Mouse (Mus musculus): ENCODE data around the gene Rmdn3.

Rmdn3 gene

DNA sequence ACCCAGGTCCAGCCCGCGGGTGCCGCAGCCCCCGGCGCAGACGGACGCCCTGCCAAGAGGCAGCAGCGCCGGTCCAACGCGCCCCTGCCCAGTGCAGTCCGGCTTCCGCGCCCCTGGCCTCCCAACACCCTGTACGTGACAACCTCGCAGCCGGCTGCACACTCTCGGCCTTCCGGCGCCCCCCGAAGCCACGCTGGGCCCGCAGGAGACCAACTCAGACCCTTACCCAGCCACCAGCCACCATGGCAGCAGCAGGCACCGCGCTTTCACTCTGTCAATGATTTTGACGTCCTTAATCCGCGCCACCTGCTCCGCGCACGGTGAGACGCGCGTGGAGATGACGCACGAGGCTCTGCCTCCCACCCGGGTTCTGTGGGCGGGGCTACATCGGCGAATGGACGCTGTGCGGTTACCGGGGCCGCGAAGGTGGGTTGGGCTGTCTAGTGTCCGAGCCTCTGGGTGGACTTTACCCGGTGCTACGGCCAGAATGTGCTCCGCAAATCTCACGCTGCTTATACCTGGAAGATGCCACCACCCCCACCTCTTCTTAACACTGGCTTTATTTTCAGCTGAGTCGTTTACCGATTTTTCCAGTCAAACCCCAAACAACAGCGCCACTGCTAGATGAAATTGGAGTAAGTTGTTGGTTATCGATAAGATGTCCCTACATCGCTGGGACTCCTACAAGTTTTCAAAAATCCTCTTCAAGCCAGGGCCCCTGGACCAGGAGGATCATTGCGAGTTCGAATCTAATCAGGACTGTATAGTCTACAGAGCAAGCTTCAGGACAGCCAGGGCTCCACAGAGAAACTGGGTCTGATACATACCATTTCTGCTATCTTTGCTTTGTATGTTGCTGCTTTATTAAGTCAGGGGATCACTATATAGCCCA is at the start of gene Rmdn3:
Gene Rmdn3 (minus strand): TSS at position 354 of the 892 bp plus-strand sequence.
- peak; percentile 88 to 95 for DNase-seq (ENCODE audit: low spot score in 2 of 2)

DNA sequence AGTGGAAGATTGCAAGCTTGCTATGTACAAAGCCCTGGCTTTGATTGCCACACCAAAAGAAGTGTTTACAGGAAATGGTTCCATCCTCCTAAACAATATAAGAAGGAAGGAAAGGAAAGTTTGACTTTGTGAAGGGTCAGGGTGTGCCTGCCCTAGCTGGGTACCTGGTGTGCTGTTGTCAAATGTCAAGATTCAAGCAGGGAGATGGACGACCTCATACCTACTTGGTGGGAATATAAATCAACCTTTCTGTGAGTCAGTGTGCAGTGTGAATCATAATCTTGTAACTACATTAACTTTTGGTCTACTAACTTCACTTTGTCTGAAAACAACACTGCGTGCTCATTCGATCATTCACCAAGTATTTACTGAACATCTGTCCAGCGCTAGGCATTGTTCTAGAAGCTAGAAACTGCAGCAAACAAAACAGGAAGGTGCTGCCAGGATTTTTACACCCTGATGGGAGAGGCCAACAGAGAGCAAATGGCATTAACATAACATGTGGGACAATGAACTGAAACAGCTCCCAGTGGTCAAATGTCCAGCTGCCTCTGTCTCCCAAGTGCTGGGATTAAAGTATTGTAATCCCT is 47.1 kb upstream of the Rmdn3 start:
- no peak for DNase-seq (ENCODE audit: low spot score in 2 of 2)

DNA sequence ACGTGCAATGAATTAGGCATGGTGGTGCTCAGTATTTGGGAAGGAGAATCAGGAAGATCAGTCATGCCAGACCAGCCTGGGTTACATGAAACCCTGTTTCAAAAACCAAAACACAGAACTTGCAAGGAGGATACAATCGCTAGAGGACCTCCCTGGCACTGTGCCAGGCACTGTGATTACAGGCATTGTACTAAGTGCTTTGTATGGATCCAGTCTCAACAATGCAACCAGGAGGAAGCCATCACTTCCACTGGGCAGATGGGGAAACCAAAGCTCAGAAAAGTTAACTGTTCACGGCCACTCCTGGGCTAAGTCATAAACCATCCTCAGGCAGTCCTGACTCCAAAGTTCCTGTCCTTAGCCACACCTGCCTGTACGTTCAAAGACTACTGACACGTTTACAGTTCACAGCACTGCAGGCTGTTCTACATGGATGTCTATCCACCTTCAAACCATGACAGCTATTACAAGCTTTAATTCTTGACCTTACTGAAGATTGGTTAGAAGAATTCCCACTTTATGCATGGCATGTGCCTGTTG is 46.1 kb upstream of the Rmdn3 start:
- DNase-seq (ENCODE audit: low spot score in 2 of 2), result no peak

DNA sequence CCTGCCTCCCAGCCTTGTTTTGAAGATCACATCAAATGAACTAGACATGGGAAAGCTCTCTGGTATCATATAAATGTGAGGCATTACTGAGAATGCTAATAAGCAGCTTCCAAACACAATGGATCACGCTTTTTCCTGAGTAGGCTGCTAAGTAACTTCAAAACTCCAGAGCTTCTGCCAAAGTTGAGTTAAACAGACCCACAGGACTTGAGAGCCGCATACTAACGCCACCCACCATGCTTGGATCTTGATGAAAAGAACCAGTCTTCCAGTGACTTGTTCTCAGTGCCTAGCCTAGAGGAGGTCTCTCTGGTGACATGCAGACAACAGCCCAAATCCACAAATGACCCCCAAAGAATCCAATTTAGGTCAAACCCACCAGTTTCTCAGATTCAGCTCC is 42.1 kb upstream of the Rmdn3 start:
- DNase-seq (ENCODE audit: low spot score in 2 of 2), result no peak

DNA sequence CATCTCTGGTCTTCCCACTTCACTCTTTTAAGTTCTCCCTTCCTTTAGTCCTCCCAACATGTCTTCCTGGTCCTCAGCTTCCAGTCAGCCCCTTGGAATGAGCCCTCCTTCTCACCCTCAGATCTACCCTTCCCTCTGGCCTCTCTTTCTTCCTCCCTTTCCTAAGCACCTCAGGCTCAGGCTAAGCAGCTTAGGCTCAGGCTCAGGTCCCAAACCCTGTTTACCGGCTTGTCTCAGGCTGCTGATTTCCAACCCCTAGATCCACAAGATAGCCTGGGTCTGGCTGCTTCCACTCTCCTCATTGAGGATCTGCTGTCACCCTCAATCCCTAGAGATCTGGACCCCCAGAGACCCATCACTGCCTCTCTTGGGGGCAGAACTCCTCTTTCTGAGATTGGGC is 41.2 kb upstream of the Rmdn3 start:
- no peak for DNase-seq (ENCODE audit: low spot score in 2 of 2)

DNA sequence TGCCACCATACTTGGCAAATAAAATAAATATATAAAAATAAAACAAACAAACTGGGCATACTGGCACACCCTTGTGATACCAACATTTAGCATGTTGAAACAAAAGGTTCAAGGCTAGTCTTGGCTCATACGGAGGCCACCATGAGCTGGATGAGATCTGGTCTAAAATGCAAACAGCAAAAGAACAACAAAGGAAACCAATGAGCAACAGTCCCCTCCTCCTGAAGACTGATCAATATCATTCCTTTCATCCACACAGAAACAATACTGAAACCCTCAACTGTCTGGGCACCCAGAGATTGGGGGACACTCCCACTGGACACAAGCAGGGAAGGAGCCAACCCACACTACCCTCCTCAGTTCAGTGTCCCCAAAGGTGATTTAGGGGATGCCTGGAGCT is 40.7 kb upstream of the Rmdn3 start:
- DNase-seq (ENCODE audit: low spot score in 2 of 2), result no peak

DNA sequence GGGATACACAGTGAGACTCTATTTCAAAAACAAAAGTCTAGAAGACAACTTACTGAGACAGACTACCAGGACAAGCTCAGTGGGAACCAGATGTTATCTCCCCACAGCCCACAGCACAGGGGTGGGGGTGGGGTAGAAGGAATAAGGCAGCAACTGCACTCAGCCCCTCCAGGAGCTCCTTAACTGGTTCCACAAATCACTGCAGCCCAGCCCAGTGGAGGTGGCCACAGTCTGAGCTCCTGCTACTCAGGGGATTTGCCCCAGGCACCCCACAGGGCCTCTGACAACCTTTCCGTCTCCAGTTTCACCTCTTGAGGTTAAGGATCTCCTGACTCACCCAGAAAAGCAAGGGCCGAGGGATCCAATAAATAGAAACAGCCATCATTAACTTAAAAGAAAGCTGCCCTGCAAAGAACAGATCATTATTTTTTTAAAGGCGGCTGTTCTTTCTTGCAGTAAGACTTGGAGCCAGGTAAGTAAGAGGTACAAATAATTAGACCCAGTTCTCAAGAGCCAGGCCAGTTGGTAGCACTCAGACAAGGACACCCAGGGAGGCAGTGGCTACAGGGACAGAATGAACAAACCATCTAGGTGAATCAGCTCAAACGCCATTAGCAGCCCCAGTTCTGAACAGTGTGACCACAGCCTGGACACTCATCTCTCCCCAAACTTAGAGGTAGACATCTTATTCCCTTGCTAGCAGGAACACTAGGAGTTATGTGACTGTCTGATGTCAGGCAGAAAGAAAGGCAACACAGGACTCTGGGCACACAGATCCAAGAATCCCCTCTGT is 39.7 kb upstream of the Rmdn3 start:
- no peak for DNase-seq (ENCODE audit: low spot score in 2 of 2)

DNA sequence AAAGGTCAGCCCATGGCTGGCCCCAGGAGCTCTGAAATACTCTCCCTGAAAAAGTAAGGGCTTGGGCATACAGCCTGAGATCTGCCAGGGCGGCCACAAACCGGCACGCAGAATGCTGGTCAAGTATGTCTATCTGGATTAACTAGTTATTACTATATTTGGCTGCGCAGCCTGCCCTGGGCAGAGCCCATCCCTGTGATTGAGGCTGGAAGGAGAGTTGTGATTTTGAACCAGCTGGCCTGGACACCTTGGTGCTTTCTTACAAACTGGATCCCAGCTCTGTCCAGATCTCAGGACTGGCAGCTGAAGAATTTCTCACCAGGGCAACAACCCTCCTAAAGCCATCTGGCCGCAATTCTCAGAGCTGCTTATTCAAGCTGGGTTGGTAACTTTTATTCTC is 37.3 kb upstream of the Rmdn3 start:
- DNase-seq (ENCODE audit: low spot score in 2 of 2), result no peak

DNA sequence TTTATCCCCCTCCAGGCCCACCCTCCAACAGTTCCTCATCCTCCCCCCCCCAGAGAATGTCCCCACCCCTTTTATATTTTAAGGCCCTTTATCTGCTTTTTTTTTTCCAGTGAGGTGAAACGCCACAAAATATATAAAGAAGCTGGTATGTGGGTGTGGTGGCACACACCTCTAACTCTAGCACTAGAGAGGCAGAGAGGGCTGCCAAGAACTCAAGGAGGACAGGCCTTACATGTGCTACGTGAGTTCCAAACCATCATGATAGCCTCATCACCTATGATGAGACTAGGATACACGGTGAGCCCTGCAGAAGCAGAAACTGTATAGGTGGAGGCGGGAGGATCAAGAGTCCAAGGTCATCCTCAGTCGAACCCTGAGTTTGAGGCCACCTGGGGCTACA is 34.1 kb upstream of the Rmdn3 start:
- no peak for DNase-seq (ENCODE audit: low spot score in 2 of 2)

DNA sequence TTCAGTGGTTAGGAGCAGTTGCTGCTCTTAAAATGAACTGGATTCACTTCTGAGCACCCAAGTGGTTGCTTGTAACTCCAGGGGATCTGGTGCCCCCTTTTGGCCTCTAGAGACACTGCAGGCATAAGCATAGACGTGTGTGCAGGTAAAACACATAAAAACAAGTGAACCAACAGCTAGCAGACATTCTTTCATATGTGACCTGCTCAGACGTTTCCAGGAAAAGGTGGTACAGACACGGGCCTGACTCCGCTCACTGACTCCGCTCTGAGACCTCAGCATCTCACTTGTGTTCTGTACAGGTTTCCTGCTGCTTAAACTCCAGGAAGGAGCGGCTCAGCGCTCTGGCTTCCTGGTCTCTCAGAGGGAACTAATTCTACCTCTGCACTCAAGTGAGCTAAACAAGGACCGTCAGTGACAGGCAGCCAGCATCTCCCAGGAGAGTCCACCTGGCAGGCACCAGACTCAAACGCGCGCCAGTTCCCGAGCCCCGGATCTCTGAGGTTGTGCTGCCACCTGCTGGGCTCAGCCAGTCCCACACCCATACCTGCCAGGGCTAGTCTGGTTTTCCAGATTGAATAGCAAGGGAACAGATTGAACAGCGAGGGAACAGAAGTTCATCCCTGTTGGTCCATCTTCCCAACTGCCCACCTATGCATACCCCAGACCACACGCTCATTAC is 32.3 kb upstream of the Rmdn3 start:
- peak; percentile 79 to 86 for DNase-seq (ENCODE audit: low spot score in 2 of 2)

DNA sequence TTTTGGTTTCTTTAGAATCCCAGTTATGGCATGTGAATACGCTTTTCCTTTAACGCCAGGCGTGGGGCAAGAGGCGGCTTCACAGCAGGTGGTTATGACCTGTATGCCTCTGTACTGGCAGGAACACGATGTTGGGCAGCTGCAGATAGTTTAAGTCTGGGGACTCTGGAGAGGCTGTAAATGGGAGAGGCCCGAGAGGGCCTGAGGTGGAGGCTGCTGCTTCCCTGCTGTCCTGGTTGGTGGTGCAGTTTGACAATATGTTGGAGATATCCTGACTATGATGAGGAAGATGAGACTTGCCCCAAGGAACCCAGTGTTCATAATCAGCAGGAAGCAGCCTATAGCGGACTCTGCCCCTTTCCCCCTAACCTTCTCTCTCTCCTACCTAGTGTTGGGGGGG is 26.1 kb upstream of the Rmdn3 start:
- DNase-seq (ENCODE audit: low spot score in 2 of 2), result no peak

DNA sequence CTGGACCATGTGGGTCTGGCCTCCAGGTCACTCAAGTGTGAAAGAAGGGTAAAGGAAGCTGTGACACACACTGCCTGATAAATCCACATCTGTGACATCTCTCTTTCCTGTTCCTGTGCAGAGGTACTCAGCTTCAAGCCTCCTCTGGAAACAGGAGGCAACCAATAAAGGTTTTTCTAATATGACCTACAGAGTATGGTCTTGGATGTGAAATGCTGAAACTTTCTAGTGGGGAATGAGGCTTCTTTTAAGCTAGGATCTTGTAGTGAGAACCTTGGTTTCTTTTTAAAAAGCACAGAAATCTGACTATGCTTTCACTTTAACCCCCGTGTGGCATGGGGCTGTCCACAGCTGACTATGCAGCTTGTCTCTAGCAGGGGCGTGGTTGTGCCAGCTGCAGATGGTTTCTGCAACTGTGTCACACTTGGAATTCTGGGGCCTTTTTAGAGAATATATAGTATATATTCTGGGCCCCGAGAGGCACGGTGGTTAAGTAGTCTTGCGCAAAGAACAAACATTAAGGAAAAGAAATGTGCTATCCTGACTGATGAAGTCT is 20.6 kb upstream of the Rmdn3 start:
- no peak for DNase-seq (ENCODE audit: low spot score in 2 of 2)

DNA sequence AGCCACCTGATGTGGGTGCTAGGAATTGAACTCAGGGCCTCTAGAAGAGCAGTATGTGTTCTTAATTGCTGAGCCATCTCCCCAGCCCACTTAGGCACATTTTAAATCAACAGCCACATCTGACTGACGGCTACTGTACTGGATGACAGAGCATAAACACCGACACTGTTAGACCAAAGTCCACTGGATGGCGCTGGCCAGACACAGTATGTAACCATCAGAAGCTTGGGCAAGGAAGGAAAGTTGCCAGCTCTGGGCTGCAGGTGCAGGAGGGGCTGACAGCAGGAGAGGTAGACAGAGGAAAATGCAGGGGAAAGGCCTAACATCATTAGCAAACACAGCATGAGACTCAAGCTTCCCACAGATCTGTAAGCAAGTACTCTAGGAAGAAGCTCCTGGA is 19.9 kb upstream of the Rmdn3 start:
- no peak for DNase-seq (ENCODE audit: low spot score in 2 of 2)

DNA sequence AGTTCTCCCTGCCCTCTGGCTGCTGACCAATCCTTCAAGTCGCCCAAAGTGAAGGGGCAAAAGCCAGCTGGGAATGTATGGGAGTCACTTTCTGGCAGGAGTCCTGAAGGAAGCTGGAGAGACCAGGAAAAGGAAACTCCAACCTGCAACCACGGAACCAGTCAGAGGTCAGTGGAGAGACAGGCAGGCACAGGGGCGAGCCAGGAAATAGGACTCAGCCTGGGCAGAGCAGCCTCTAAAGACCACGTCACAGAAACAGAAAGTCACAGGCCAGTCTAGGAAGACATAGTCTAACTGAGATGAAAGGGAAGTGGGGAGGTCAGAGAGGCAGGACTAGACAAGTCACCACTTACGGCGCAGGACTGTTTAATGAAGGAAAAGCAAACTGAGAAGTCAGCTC is 18.8 kb upstream of the Rmdn3 start:
- no peak for DNase-seq (ENCODE audit: low spot score in 2 of 2)

DNA sequence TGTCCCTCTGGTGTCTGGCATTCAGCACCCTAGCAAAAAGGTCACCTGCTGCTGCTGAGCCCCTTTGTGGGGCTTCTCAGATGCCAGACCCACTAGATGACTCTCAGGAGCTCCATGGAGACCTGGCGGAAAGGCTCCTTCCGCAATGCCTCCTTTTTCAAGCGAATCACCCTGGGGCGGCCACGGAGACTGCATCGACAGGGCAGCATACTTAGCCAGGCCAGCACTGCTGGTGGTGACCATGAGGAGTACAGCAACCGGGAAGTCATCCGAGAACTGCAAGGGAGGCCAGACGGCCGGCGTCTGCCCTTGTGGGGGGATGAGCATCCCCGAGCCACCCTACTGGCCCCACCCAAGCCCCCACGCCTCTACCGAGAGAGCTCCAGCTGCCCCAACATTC is 18.0 kb upstream of the Rmdn3 start:
- no peak for DNase-seq (ENCODE audit: low spot score in 2 of 2)

DNA sequence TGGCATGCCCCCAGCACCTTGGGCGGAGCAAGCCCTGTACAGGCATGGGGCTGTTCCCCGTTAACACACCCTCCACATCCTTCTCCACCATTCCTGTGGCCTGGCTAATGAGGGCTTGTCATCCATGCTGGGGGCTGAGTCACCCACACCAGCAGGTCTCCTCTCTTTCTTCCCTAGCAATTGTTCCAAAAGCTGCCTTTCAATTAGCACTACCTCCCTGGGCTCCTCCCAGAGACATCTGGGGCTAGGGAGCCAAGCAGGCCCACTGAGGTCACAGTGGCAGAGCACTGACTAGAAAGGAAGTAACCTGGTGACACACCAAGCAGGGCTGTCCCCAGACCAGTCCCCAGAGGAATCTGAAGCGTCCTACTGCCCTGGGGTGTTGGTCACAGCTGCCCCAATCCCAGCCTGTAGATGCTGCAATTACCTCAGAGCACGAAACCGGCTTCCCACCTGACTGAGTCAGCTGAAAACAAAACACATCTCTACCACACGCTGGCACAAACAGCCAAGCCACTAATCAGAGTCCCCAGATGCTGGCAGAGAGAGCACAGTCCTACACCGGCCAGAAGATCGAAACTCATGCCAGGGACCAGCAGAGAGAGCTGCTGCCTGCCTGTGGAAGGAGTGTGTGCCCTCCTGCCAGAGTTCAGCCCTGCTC is 17.3 kb upstream of the Rmdn3 start, which contains the start of gene Gm14137:
Gene Gm14137 (plus strand): TSS at position 519 of the 661 bp plus-strand sequence.
- no peak for DNase-seq (ENCODE audit: low spot score in 2 of 2)

DNA sequence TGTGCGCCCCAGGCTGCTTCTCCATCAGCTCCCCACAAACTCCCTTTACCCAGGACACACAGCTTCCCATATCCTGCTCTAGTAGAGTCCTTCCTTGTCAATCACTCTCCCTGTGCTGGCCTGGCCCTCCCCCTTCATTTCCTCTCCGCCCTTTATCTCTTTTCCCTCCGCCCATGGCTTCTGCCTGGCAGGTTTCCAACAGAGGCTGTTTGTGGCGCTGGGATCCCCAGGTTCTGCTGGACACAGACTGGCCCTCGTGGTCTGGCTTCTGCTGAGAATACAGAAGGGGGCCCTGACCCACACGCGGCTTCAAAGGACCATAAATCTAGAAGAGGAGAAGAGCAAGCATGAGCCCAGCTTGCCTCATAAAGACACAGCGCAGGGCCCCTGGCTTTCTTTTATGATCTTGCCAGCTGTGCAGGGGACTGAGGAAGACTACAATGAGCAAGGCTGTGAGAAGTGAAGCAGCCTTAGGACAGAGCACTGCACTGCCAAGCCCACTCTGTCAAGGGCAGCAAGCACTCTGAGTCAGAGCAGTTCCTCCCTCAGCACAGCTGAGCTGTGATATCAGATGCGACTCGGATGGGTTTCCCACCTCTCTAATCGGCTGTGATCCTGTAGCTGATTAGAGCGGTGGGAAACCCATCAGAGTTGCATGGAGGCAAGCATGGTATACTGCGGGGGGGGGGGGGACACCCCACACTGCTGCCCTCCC is 16.2 kb upstream of the Rmdn3 start:
- peak in 1 of 2 experiments; percentile 45 for DNase-seq (ENCODE audit: low spot score in 2 of 2)

DNA sequence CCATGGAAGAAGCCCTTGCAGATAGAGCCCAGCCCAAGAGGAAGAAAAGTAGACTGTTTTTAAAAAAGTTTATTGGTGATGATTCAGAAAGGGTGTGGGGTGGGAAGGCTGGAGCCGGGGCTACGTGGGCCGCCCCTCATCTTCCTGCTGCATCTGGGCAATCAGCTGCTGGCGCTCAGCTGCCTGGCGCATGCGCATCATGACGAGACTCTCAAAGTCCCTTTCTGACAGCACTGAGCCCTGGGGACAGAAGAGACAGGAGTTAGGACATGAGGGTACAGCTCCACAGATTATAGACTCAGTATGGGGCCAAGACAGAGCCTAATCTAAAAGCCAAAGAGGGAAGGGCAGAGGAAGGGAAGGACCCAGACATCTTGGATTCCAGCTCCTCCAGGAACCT is 15.6 kb upstream of the Rmdn3 start:
- no peak for DNase-seq (ENCODE audit: low spot score in 2 of 2)

DNA sequence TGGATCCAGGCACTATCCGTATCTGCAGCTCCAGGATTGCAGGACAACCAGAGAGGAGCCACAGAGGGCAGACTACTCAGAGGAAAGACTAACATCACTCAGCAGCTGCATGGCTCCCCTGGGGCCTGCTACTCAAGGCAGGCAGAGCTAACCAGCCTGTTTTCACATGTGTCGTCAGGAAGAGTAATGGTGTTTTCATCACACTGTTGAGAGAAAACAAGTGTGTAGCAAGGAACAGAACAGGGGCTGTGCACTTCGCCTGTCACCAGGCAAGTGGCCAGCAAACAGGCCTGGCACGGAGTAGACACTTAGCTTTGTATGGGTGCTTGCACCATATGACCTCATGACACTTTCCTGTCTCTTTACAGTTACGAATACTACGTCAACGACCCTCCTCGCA is 14.7 kb upstream of the Rmdn3 start:
- no peak for DNase-seq (ENCODE audit: low spot score in 2 of 2)

DNA sequence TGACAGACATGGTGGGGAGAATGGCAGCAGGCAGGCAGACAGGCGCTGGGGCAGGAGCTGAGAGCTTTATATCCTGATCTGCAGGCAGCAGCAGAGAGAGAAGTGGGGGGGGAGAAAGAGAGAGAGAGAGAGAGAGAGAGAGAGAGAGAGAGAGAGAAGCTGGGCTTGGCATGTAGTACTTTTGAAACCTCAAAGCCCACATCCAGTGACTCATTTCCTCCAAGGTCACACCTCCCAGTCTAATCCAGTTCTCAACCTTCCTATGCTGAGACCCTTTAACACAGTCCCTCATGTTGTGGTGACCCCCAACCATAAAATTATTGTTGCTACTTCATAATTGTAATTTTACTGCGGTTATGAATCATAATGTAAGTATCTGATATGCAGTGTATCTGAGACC is 13.4 kb upstream of the Rmdn3 start:
- no peak for DNase-seq (ENCODE audit: low spot score in 2 of 2)

All from spleen, postnatal 14 days (tissue).